Mouse (Mus musculus) midbrain, postnatal 0 days (tissue): ENCODE data around the gene Dlg2. TPM values are rescaled to one million over a fixed set of nuclear protein-coding genes. Genes with fewer than 3 reads are reported as not detected.

Experiments
- ATAC-seq: fragments of 200-750 bp; cut with Nextera tagmentation; 2 replicates; pipeline ENCODE4 v1.8.0; 2017; ENCODE audit warnings: moderate number of reproducible peaks, mild to moderate bottlenecking, moderate TSS enrichment, moderate library complexity; ENCODE audit not compliant: low FRiP score
- DNase-seq: peaks from one replicate; pipeline ENCODE4 v3.0.0-alpha.2; 2015; ENCODE audit warnings: low spot score
- H3K27ac ChIP-seq: fragments of 300-500 bp; sonication (generic); 2 replicates; pipeline ENCODE4 v1.5.1; 2014; ENCODE audit warnings: low read depth, mild to moderate bottlenecking, low read length, mixed read lengths
- H3K27me3 ChIP-seq: fragments of 300-500 bp; sonication (generic); 2 replicates; pipeline ENCODE4 v1.6.1; 2014; ENCODE audit warnings: low read length, control low read depth, mixed read lengths; ENCODE audit not compliant: insufficient read depth
- H3K36me3 ChIP-seq: fragments of 300-500 bp; sonication (generic); 2 replicates; pipeline ENCODE4 v1.6.1; 2014; ENCODE audit warnings: low read length, control low read depth, mixed read lengths; ENCODE audit not compliant: insufficient read depth
- H3K4me1 ChIP-seq: fragments of 300-500 bp; sonication (generic); 2 replicates; pipeline ENCODE4 v1.6.1; 2014; ENCODE audit warnings: mild to moderate bottlenecking, control low read depth, antibody characterized with exemption, low read length, mixed read lengths; ENCODE audit not compliant: insufficient read depth
- H3K4me2 ChIP-seq: fragments of 300-500 bp; sonication (generic); 2 replicates; pipeline ENCODE4 v1.6.1; 2014; ENCODE audit warnings: low read depth, mild to moderate bottlenecking, low read length, mixed read lengths; ENCODE audit not compliant: poor library complexity, severe bottlenecking
- H3K4me3 ChIP-seq: fragments of 300-500 bp; sonication (generic); 2 replicates; pipeline ENCODE4 v1.5.1; 2014; ENCODE audit warnings: low read depth, mild to moderate bottlenecking, low read length, moderate library complexity
- H3K9ac ChIP-seq: fragments of 300-500 bp; sonication (generic); replicated peaks from 2 replicates; pipeline ENCODE4 v1.6.1; 2014; ENCODE audit warnings: mild to moderate bottlenecking, low read length, moderate library complexity, mixed read lengths; ENCODE audit not compliant: poor library complexity, severe bottlenecking
- H3K9me3 ChIP-seq: fragments of 300-500 bp; sonication (generic); 2 replicates; pipeline ENCODE4 v1.6.1; 2016; ENCODE audit warnings: low read length, control low read depth
- CTCF ChIP-seq: IDR thresholded peaks from 2 replicates; pipeline ENCODE4 v1.5.1; 2016; ENCODE audit warnings: antibody characterized with exemption, mild to moderate bottlenecking
- WGBS: fragments of 180-500 bp; shearing (Covaris S2); extraction: QIAGEN DNeasy Blood & Tissue Kit; methylation state at CpG from one replicate; pipeline ENCODE4 v1.1.7; 2014; 5-methylcytosine and 5-hydroxymethylcytosine counted together
- polyA plus RNA-seq: library from polyadenylated mRNA; unstranded; fragments of >200 nt; fragmentation: Nextera tagmentation; extraction: Ambion mirVana; gene quantifications from 2 replicates; pipeline ENCODE4 v1.2.1, GENCODE M21; 2015
- total RNA-seq: library from RNA; depleted of rRNA; stranded (reverse); fragments of >200 nt; gene quantifications from 2 replicates; pipeline ENCODE4 v1.2.3, GENCODE M21; 2014

The Dlg2 gene
- total and polyA plus RNA-seq, 2 experiments from 2014 or later = 21.6 to 126 TPM

DNA sequence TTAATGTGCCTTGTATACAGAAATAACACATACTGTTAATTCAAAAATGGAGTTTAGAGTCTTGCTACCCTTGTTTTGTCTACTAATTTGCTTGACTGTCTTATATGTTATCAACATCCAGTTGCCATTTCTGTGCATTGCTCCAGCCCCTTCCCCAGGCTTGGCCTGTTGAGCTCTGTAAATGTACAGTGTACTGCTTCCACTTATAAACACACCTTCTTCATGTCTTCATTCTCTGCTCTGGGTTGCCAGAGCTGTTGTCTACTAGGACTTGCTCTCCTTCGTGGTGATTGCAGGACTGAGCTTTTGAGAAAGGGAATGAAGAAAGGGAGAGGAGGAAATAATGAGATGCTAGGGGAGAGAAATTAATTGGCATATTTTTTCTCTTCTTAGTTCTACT is 227.5 kb downstream of the Dlg2 start:
- DNase-seq (no peak), ATAC-seq (no peak)
- H3K4me1 ChIP-seq = no peaks in the 10 kb centered on the region
- H3K9ac ChIP-seq = no peak overlapping the region
- no peak overlapping the region for H3K27ac ChIP-seq
- H3K9me3 ChIP-seq = no peaks in the 10 kb centered on the region
- H3K4me3 ChIP-seq = no peak overlapping the region
- no peaks in the 10 kb centered on the region for H3K36me3 ChIP-seq
- no peaks in the 10 kb centered on the region for H3K27me3 ChIP-seq
- 55% methylated on average over 1 of the region's 1 CpGs for WGBS
- no peak for TF ChIP-seq CTCF
- H3K4me2 ChIP-seq = no peak overlapping the region

GRCm38 (mm10) chr7:90734086-90734485 is 257.6 kb downstream of the Dlg2 start:
- H3K9ac ChIP-seq = no peak overlapping the region
- no peak overlapping the region for H3K4me3 ChIP-seq
- no peak overlapping the region for H3K4me2 ChIP-seq
- H3K36me3 ChIP-seq = no peaks in the 10 kb centered on the region
- H3K27ac ChIP-seq = no peak overlapping the region
- DNase-seq (no peak), ATAC-seq (no peak)
- no peaks in the 10 kb centered on the region for H3K9me3 ChIP-seq
- H3K27me3 ChIP-seq = no peaks in the 10 kb centered on the region
- no peak for TF ChIP-seq CTCF
- WGBS = 42% methylated on average over 3 of the region's 3 CpGs
- H3K4me1 ChIP-seq = no peaks in the 10 kb centered on the region

DNA sequence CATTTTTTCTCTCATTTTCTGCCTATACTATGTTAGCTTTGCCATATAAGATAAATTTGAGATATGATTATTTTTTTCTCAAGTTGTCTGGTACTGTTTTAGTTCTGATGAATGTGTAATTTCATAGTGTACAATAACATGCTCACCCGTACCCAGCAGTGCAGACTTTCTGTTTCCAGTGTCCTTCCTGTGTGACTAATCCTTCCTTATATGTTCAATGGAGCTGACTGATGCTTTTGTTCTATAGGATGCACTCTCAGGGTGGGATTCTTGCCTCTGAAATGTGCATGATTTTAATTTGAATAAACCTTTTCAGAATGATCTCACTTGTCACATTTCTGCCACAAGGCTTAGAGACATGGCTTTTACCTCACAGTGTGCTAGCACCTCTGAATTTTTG is 259.9 kb downstream of the Dlg2 start:
- no peak for DNase-seq
- no peaks in the 10 kb centered on the region for H3K27me3 ChIP-seq
- H3K4me2 ChIP-seq = no peak overlapping the region
- H3K4me1 ChIP-seq = no peaks in the 10 kb centered on the region
- H3K9ac ChIP-seq = no peak overlapping the region
- ATAC-seq = no peak
- no peak for TF ChIP-seq CTCF
- no peaks in the 10 kb centered on the region for H3K36me3 ChIP-seq
- no peak overlapping the region for H3K27ac ChIP-seq
- H3K4me3 ChIP-seq = no peak overlapping the region
- H3K9me3 ChIP-seq = no peaks in the 10 kb centered on the region
- WGBS = 3% methylated on average over 1 of the region's 1 CpGs

DNA sequence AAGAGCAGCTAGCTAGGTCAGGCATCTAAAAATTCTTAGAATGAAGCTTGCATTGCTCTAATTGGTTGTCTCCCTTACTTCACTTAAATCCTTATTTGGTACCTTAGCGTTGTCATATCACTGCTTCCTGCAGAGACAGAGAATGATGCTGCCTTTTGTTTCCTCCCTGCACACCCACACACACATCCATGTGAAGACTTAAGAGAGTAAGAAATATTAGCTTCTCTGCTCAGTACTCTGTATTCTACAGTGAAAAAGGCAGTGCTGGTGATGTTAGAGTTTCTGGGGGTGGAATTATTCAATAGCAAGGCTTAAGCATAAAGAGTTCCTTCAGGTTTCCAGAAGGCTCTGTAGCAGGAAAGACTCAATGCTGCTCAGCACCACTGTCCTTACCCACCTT is 272.2 kb downstream of the Dlg2 start:
- no peak for TF ChIP-seq CTCF
- ATAC-seq (no peak), DNase-seq (no peak)
- H3K27me3 ChIP-seq = no peaks in the 10 kb centered on the region
- H3K4me1 ChIP-seq = no peaks in the 10 kb centered on the region
- H3K27ac ChIP-seq = no peak overlapping the region
- no peak overlapping the region for H3K4me3 ChIP-seq
- H3K36me3 ChIP-seq = no peaks in the 10 kb centered on the region
- H3K9me3 ChIP-seq = no peaks in the 10 kb centered on the region
- no peak overlapping the region for H3K9ac ChIP-seq
- no peak overlapping the region for H3K4me2 ChIP-seq
- 90% methylated on average over 1 of the region's 1 CpGs for WGBS

GRCm38 (mm10) chr7:90787945-90788344 is 311.5 kb downstream of the Dlg2 start:
- ATAC-seq (no peak; the same call in 1 of the 2 replicates), DNase-seq (no peak)
- H3K36me3 ChIP-seq = no peaks in the 10 kb centered on the region
- H3K27ac ChIP-seq = no peak overlapping the region
- H3K4me2 ChIP-seq = no peak overlapping the region
- H3K4me3 ChIP-seq = no peak overlapping the region
- TF ChIP-seq CTCF = no peak
- H3K9ac ChIP-seq = no peak overlapping the region
- WGBS = 97% methylated on average over 1 of the region's 1 CpGs
- no peaks in the 10 kb centered on the region for H3K4me1 ChIP-seq
- no peaks in the 10 kb centered on the region for H3K9me3 ChIP-seq
- no peaks in the 10 kb centered on the region for H3K27me3 ChIP-seq

- Histone ChIP-seq H3K4me3 (no peak overlapping the region), H3K9ac (no peak overlapping the region), H3K27ac (no peak overlapping the region), H3K4me1 (no peaks in the 10 kb centered on the region), H3K4me2 (no peak overlapping the region), H3K27me3 (no peaks in the 10 kb centered on the region), H3K36me3 (no peaks in the 10 kb centered on the region), H3K9me3 (no peaks in the 10 kb centered on the region)
- TF ChIP-seq CTCF = no peak
- DNase-seq (peak; percentile 9), ATAC-seq (no peak)
- WGBS = 34% methylated on average over 1 of the region's 1 CpGs
Observed at GRCm38 (mm10) chr7:90791522-90791921, 315.1 kb downstream of the Dlg2 start.
